ENCODE assay signal across 32 mouse cellular contexts in genomic region chr12:40146510-40146909, GRCm38 (mm10). TPM values are rescaled to one million over a fixed set of nuclear protein-coding genes. Genes with fewer than 3 reads are reported as not detected.
DNase-seq lines count a peak whose midpoint lies in the region; ATAC-seq lines count a peak whose summit lies in the region.
"Had no signal": no experiment of that assay in that cellular context is flagged by ENCODE, and none has a peak within 500 bp of the region (broad histone marks: within the 10 kb centered on the region; RNA-seq: fewer than 3 reads in every experiment).

No protein-coding gene starts in this region.

- no peak overlapping the region for H3K4me3 ChIP-seq in kidney, embryonic 16.5 days (ENCODE audit: low read length)
- H3K4me3 ChIP-seq in intestine, embryonic 15.5 days (replicated peaks) = no peak overlapping the region
- H3K4me3 ChIP-seq: embryonic facial prominence, embryonic 12.5 days; embryonic facial prominence, embryonic 15.5 days; gastrocnemius, adult 2 months; heart, embryonic 13.5 days had no signal

- WGBS in kidney, embryonic 16.5 days = 51% methylated on average over 5 of the region's 5 CpGs
- WGBS in intestine, embryonic 15.5 days = 55% methylated on average over 5 of the region's 5 CpGs
- 25% methylated on average over 5 of the region's 5 CpGs for WGBS in large intestine, adult 2 months

- H3K4me1 ChIP-seq in kidney, embryonic 16.5 days (ENCODE audit: insufficient read depth, low read length) = no peaks in the 10 kb centered on the region
- no peaks in the 10 kb centered on the region for H3K4me1 ChIP-seq in intestine, embryonic 15.5 days (replicated peaks)
- H3K4me1 ChIP-seq: embryonic facial prominence, embryonic 12.5 days; embryonic facial prominence, embryonic 15.5 days; heart, embryonic 13.5 days had no signal

- H3K27me3 ChIP-seq in kidney, embryonic 16.5 days (ENCODE audit: insufficient read depth, low read length) = no peaks in the 10 kb centered on the region
- H3K27me3 ChIP-seq in intestine, embryonic 15.5 days (replicated peaks) = no peaks in the 10 kb centered on the region
- H3K27me3 ChIP-seq: embryonic facial prominence, embryonic 12.5 days; embryonic facial prominence, embryonic 15.5 days had no signal

- H3K4me2 ChIP-seq in kidney, embryonic 16.5 days (replicated peaks; ENCODE audit: low read depth, low read length) = no peak overlapping the region
- no peak overlapping the region for H3K4me2 ChIP-seq in intestine, embryonic 15.5 days (replicated peaks)
- H3K4me2 ChIP-seq: embryonic facial prominence, embryonic 12.5 days; embryonic facial prominence, embryonic 15.5 days; heart, embryonic 13.5 days; hindbrain, embryonic 14.5 days had no signal

- H3K36me3 ChIP-seq in kidney, embryonic 16.5 days (ENCODE audit: insufficient read depth, low read length) = no peaks in the 10 kb centered on the region
- H3K36me3 ChIP-seq in intestine, embryonic 15.5 days = no peaks in the 10 kb centered on the region
- H3K36me3 ChIP-seq: embryonic facial prominence, embryonic 12.5 days; embryonic facial prominence, embryonic 15.5 days; heart, embryonic 13.5 days had no signal

- peak; percentile 21 for DNase-seq in adrenal gland, adult 2 months
- DNase-seq in adrenal gland, postnatal 4 days (ENCODE audit: low spot score in 2 of 2) = no peak
- DNase-seq in kidney, postnatal 25 days = no peak
- DNase-seq in large intestine, adult 2 months (ENCODE audit: low read depth, low spot score) = peak; percentile 63
- no peak for DNase-seq in thymus, postnatal 4 days
- DNase-seq in urinary bladder, postnatal 4 days (ENCODE audit: low spot score in 2 of 2) = no peak
- DNase-seq: adrenal gland, postnatal 25 days; cerebellum, adult 11 months; cerebellum, adult 2 months; cerebellum, adult 9-11 months; cerebellum, postnatal 25 days; forebrain, postnatal 0 days; gastrocnemius, adult 2 months; gastrocnemius, postnatal 14 days; heart, adult 11 months; heart, postnatal 14 days; heart, postnatal 4 days had no signal

- no peak overlapping the region for H3K9ac ChIP-seq in kidney, embryonic 16.5 days (replicated peaks; ENCODE audit: low read length)
- no peak overlapping the region for H3K9ac ChIP-seq in intestine, embryonic 15.5 days
- H3K9ac ChIP-seq: embryonic facial prominence, embryonic 12.5 days; embryonic facial prominence, embryonic 15.5 days; forebrain, postnatal 0 days; heart, embryonic 13.5 days; hindbrain, embryonic 14.5 days had no signal

- no peak for ATAC-seq in kidney, embryonic 16.5 days (ENCODE audit: low FRiP score, low TSS enrichment)
- peak; percentile 66 for ATAC-seq in intestine, embryonic 15.5 days
- ATAC-seq: activated CD4-positive, CD25-positive, alpha-beta regulatory T cell, adult 4 months; CD4-positive, CD25-positive, alpha-beta regulatory T cell, adult 4 months; forebrain, embryonic 14.5 days; forebrain, postnatal 0 days; hindbrain, postnatal 0 days; inflammation-experienced regulatory T-cells, adult 6 months had no signal

- no peaks in the 10 kb centered on the region for H3K9me3 ChIP-seq in kidney, embryonic 16.5 days (ENCODE audit: low read length)
- no peaks in the 10 kb centered on the region for H3K9me3 ChIP-seq in intestine, embryonic 15.5 days
- H3K9me3 ChIP-seq: embryonic facial prominence, embryonic 12.5 days; embryonic facial prominence, embryonic 15.5 days; heart, embryonic 13.5 days had no signal

- peak overlapping the region; percentile 35; the same call in 1 of the 2 replicates for H3K27ac ChIP-seq in kidney, embryonic 16.5 days (ENCODE audit: low read length)
- no peak overlapping the region for H3K27ac ChIP-seq in intestine, embryonic 15.5 days
- H3K27ac ChIP-seq: embryonic facial prominence, embryonic 12.5 days; embryonic facial prominence, embryonic 15.5 days; gastrocnemius, adult 2 months; heart, embryonic 13.5 days; hindbrain, embryonic 14.5 days; hindbrain, postnatal 0 days had no signal

RNA-seq across cellular contexts. Expression of gene Scin, which starts 12.5 kb away (rescaled TPM):
- total RNA-seq in adrenal gland, adult 2 months (2021) = 1 to 10 TPM; 1.0 to 1.6 TPM
- 0.49 and 0.59 TPM in 2 replicates for polyA plus RNA-seq in adrenal gland, adult 2 months (2012; rRNA removed)
- 1 to 10 TPM in 1 of 2 experiments, under 1 TPM in 1; 0.45 to 4.5 TPM for total RNA-seq in adrenal gland, postnatal 4 days (2021)
- 25.1 and 26.3 TPM in 2 replicates for polyA plus RNA-seq in kidney, embryonic 16.5 days (2015; fragmentation: Nextera tagmentation; extraction: Ambion mirVana)
- polyA plus RNA-seq in intestine, embryonic 15.5 days (2015; fragmentation: Nextera tagmentation; extraction: Ambion mirVana) = 43.7 and 46.1 TPM in 2 replicates
- polyA plus RNA-seq in large intestine, adult 2 months (2012; rRNA removed) = 45.1 and 66.4 TPM in 2 replicates
- total RNA-seq: hindbrain, postnatal 0 days had no signal
- polyA plus RNA-seq: C2C12; forebrain, embryonic 11.5 days; forebrain, embryonic 14.5 days; hindbrain, embryonic 14.5 days had no signal

RNA-seq across cellular contexts. Expression of gene Lsmem1, which starts 52.8 kb away (rescaled TPM):
- under 1 TPM in 1 of 2 experiments, not detected in 1; 0.12 TPM for total RNA-seq in adrenal gland, adult 2 months (2021)
- polyA plus RNA-seq in adrenal gland, adult 2 months (2012; rRNA removed) = not detected in 2 replicates
- 1 to 10 TPM in 1 of 2 experiments, under 1 TPM in 1; 0.53 to 1.0 TPM for total RNA-seq in adrenal gland, postnatal 4 days (2021)
- 0.21 and 0.23 TPM in 2 replicates for polyA plus RNA-seq in kidney, embryonic 16.5 days (2015; fragmentation: Nextera tagmentation; extraction: Ambion mirVana)
- not detected in 2 replicates for polyA plus RNA-seq in intestine, embryonic 15.5 days (2015; fragmentation: Nextera tagmentation; extraction: Ambion mirVana)
- polyA plus RNA-seq in large intestine, adult 2 months (2012; rRNA removed) = not detected in 2 replicates
- total RNA-seq: adrenal gland, postnatal 25 days; common myeloid progenitor, adult 5-6 weeks; hindbrain, postnatal 0 days; MEL had no signal
- polyA plus RNA-seq: CD4-positive, CD25-positive, alpha-beta regulatory T cell, adult 4 months; forebrain, embryonic 11.5 days; forebrain, embryonic 14.5 days; hindbrain, embryonic 14.5 days had no signal

Comparison
In these comparisons a context has a peak if more than half of its experiments do, and no peak if none do; other contexts are left out.
1. DNase-seq: peak in adrenal gland, adult 2 months (single experiment) and large intestine, adult 2 months (single experiment); none in adrenal gland, postnatal 4 days (0 of 2), kidney, postnatal 25 days (0 of 2), thymus, postnatal 4 days (single experiment) and urinary bladder, postnatal 4 days (0 of 2).
2. RNA of gene Scin, which starts 12.5 kb away (polyA plus RNA-seq): 43.7 to 46.1 TPM in intestine, embryonic 15.5 days, 45.1 to 66.4 TPM in large intestine, adult 2 months and 25.1 to 26.3 TPM in kidney, embryonic 16.5 days; 0.49 to 0.59 TPM in adrenal gland, adult 2 months; every median in the first group is over 10 times any median in the second.